Mouse (Mus musculus) kidney, postnatal 36 days (tissue): ENCODE results near the gene Wwtr1.

Experiments
- DNase-seq, 2 experiments: peaks; one replicate each; pipeline ENCODE4 v3.0.0; 2021 to 2022; ENCODE audit warnings: mixed read lengths in 2 of 2

The Wwtr1 gene

DNA sequence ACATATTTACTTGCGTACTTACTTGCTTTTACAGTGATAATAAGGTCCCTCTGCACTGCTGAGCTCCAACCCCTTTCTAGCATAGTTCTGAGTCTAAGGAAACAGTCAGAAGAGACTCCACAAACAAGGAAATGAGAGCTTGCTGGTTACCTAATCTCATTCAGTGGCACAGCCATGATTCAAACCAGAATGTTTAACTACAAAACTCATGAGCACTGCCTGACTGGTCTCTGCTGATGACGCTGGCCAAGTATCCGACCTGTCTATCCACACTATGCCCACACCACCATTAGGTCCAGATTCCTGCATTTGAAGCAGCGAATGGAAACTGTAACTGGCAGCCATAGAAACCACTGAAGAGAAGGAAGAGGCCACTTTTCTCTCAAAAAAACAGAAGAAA lies 18.3 kb downstream of the Wwtr1 start:
- no peak for DNase-seq

DNA sequence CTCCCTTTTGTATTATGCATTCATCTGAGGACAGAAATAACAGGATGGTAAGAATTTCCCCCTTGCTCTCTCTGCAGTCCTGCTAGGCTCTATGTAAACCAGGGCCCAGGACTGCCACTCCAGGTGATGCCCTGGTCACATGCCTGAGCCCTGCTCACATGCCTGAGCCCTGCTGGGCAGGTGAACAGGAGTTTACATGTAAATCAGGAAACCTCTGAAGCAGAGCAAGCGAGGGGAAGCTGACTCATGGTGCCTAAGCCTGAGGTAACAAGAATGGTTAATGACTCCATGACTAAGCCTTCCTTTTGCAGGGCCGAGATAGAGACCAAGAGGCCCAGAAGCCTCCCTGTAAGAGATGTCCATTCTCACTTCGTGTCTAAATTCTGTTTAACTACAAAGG lies 20.1 kb downstream of the Wwtr1 start:
- DNase-seq, result peak; percentile 71 to 84

DNA sequence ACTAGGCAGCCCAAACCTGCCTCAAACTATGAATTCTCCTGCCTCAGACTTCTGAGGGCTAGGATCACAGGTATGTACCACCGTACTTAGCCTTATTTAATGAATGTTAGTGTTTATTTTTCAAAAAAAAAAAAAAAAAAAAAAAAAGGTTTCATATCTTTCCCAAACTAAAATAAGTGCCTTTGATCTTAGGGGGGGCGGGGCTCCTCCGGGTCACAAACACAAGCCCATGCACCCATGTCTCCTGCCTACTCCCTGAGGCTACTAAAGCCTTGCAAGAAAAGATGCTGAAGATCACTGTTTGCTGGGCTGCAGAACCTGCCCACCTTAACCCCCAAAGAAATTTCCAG lies 20.8 kb downstream of the Wwtr1 start:
- DNase-seq, result no peak

DNA sequence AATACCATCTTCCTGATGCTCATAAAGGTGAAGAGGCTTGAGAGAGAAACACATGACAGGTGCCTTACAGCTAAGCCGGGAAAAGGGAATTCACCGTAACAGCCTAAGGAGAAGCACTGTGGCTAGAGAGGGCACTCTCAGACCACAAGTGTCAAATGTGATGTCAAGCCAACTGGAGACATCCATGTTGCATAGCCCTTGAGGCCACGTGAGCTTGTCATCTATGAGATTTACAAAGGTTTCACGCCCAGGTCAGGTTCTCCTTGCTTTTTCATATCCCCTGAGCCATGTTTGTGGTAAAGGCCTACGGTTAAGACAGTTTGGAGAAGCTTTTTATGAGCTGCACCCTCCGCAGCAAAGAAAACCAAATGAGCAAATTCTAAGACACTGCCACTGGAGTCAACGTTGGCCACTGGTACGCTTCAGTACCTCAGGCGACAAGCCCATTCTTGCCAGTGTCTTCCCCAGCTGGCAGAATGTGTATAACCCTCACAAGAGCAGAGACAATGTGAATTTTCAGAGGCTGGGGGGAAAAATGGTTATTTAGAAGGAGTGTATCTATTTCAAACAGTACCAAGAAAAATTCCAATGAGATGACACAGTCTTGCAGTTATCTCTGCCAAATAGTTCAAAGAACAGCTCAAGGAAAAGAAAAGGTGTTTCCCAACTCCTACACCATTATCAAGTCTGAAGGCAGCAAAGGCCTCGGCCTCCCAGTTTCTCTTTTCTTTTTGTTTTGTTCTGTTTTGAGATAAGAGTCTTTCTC lies 21.4 kb downstream of the Wwtr1 start:
- no peak for DNase-seq

DNA sequence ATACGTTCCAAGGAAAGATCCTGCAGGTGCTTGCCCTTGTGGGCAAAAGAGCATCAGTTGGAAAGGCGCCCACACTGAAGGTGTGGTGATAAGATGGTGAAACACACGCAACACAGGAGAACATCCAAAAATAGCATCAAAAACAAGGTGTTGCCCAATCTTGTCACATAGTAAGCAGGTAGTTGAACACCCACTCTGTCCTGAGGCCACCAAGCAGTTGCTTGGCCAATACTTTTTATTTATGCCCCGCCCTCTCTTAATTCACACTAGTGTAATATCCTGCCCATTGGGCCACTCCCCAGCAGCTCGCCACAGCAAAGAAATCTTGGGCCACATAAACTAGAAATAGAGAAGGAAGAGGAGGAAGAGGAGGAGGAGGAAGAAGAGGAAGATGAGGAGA lies 22.6 kb downstream of the Wwtr1 start:
- DNase-seq, result no peak

DNA sequence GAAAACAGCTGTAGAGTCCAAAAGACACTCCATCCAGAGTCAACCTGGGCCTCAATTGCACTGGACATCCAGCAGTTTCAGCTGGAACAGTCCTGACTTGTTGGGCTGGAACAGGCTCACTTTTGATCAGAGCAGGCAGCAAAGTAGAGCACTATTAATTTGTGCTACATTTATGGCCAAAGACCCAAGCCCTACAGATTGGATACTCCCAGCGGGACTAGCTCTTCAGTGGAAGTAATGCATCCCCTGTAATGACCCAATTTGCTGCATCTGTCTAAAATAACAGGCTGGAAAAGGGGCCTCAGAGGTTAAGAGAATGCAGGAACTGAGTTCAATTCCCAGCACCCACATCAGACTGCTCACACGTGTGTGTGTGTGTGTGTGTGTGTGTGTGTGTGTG lies 24.5 kb downstream of the Wwtr1 start:
- DNase-seq, result no peak

DNA sequence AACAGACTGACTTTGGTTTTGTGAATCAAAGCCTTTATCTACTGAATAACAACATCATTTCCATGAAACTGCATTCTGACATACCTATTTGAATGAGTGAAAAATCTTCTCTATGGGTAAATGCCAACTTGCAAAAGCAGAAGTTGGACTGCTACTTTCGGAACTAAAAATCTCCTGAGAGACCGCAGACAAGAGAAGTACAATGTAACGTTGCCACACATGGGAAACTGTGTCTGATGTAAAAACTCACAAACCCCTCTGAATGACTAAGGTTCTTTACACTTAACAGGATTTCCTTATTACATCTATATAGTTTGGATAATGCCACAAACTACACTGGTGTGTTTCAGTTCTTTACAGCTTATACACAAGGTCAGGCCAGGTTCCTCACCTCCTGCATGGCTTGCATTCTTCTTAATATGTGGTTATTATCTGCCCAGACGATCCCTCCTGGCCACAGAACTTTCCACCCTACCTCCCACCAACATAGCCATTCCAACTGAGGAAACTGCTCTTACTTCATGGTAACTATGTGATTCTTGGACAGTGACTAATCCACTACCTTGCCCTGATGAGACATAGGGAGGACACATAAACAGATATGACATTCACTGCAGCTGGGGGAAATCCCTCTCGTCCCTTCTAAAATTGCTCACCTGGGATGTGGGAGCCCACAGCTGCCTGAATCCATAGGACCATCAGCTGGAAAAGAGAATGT lies 25.1 kb downstream of the Wwtr1 start:
- no peak for DNase-seq

DNA sequence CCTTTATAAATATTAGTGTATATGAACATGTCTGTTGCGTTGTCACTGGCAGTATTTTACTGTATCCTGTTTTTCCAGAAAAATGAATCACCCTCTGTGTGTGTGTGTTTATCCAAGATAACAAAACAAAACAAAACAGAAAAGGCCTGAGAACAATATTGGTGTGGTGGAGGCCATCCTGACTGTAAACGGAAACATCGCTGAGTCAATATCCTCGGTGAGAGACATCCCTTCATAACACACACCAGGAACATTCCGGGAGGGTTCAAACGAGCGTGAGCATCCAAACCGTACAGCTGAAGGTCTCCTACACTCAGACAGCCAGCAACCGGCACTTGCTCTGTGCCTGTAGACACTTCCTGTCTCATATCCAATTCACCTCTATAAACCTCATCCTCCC lies 31.6 kb downstream of the Wwtr1 start:
- DNase-seq, result peak; percentile 34 to 58

DNA sequence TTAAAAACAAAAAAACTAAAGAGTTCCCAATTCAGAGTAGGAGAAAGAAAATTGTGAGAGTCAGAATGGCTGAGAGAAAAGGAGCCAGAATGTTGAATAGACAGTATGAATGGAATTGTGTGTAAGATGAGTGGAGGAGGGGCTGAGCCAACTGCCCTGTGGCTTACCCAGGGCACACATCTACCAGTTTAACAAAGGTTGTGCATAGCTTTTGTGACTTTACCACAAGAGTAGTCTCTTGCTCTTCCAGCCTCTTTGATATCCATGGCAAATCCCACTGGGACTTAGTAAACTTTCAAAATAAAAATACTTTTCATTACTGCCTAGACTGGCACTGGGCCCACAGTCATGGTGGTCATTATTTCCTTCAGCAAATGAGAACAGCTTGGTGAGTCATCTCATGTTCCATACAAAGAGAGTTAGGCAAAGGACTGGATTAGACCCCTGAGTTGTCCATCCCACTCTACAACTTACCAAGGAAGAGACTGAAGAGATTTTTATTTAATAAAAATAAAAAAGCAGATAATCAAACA lies 32.8 kb downstream of the Wwtr1 start:
- DNase-seq, result no peak

DNA sequence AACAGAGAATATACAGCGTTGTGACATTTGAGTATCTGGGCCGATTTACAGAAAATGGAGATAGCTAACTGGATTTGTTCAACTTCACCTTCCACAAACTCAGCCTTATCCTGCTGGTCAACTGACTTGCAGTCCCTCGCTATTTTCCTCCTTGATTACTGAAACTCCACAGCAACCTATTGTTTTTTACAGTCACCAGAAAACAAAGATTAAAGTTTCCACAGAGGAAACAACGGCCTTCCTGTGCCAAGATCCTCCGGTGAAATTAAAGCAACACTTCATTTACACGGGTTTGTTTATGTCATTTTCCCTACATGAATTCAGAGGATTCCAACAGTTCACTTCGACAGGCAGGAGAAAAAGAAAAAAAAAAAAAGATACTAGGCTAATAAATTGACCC lies 34.5 kb downstream of the Wwtr1 start:
- DNase-seq, result no peak

DNA sequence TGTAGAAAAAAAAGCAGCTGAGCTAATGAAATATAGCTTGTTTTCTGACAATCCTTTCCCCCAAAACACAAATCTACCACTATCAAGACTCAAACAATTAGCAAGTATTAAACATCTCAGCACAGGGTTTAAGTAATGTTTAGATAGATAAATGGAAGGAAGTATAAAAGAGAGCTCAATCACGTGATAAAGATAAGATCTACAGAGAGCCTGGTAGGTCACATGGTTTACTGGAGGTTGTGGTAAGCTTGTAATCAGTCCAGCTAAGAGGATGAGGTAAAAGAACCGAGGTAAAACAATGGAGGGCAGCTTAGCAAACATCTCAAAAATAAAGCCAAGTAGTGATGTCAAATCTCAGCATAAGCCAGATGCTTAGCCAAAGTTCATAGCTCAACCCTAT lies 35.2 kb downstream of the Wwtr1 start:
- no peak for DNase-seq

DNA sequence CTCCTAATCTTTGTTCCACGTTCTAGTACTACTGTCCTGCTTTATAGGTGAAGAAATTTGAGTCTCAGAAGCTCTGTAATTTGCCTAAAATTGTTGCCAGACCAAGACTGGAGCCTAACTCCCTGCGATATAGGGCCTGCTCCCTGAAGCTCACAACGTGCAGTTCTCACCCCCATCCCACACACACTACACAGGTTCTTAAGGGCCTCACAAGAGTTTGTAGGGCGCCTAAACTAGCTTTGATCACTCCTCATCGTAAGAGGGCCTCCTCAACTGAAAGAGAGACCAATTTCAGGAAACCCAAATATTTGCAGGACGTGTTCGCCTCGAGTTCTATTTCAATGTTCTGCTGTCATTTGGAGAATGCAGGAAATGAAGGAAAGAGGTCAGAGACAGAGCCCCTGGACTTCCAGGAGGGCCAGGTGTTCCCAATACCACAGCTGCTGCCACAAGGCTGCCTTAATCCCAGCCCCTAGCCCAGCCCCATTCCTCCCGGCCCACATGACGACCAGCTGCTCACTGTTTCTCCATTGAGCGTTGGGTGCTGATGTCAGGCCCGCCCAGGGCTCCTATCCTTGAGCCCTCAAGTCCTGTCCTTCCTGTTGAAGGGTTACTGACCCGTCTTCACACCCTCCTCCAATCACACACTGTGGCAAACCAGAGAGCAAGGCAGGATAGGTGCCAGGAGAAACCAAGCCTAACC lies 40.1 kb downstream of the Wwtr1 start:
- DNase-seq, result no peak

DNA sequence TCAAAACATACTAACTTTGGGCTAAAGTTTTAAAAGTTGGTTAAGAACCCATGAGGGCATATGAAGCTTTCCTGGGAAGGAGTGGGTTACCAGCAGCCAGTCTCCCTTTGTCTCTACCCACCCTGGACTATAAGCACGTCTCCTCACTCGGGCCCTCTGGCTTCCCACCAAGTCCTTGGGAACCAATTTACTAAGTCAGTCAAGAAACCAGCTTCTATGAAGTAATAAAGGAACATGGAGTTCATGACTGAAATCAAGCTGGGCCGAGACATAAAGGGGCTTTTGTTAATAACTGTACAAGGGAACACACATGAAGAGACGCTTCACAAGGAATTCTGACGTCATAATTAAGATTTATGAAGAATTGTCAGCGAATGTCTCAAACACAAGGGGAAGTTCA lies 41.3 kb downstream of the Wwtr1 start:
- no peak for DNase-seq

DNA sequence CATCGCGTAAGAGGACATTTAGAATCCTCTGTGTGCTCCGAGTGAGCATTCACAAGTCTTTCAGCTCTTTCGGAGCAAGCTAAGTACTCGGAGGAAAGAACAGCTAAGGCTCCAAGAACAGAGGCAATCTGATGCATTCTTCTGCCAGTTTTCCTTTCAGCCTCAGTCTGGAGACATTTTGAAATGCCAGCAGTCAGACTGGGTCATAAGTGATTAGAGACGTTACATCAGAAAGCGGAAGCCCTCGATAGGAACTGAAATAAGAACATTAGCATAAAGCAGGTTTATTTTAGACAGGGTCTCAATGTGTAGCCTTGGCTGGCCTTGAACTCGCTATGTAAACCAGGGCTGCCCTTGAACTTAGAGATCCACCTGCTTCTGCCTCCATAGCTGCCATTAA lies 41.8 kb downstream of the Wwtr1 start:
- DNase-seq, result no peak

DNA sequence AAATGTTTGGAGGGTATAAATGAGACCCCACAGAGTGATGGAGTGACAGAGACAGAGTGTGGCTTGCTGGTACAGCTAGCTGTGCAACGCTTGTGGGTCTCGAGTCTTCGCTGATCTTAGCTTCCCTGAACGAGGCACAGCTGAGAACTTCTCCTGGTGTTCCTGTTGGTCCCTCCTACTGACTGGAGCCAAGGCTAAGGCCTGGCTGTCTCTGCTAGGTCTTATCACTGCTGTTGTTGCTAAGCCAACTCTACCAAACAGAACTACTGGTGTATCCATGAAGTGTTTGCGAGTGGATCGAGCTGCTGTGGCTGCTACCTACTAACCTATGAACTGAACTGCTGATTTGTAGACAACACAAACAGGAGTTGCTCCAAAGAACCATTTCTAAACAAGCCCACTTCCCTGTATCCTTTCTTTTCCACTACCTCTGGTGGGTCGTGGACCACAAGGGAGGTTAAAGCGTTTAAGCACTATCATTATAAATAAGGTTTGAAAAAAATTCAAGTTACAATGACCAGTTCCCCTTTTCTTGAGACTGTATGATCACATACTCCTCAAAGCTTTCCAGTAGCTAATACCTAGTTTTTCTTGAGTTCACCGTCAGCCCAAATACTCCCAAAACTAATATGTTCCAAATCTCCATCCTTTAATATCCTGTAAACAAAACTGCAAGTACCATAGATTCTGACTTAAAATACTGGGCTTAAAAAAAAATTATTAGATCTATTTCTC lies 42.6 kb downstream of the Wwtr1 start:
- no peak for DNase-seq

DNA sequence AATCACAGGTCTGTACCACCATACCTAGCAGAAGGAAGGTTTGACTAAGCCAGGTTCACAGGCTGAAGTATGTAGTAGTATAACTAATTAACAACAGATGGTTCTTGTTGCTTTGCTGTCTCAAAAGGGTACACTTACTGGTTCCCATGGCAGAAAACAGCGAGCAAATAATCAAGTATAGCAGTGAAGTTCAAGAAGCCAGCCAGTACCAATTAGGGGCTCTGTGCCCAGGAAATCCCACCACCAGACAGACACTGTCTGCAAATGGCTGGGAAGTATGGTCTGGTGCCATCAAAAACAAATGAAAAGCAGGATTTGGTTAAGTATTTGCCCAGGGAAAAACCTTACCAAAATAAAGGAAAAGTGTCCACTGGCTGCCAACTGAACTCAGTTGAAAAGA lies 44.9 kb downstream of the Wwtr1 start:
- DNase-seq, result no peak

DNA sequence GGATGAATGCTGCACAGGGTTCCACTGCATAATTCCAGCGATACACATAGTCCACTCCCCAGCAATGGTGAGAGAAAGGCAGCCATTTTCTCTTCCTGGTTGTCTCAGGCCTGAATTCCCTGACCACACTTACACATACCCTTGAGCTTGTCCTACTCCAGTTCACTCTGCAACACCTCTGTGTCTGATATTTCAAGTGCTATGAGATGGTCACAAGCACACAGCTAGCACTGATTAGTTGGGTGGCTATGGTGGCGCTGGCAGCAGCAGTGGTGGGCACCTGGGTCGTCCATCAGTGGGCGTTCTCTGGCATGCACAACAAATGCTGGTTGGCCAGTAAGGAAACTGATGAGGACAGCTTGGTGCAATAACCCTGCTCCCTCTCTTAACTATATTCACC lies 45.5 kb downstream of the Wwtr1 start:
- DNase-seq, result no peak

DNA sequence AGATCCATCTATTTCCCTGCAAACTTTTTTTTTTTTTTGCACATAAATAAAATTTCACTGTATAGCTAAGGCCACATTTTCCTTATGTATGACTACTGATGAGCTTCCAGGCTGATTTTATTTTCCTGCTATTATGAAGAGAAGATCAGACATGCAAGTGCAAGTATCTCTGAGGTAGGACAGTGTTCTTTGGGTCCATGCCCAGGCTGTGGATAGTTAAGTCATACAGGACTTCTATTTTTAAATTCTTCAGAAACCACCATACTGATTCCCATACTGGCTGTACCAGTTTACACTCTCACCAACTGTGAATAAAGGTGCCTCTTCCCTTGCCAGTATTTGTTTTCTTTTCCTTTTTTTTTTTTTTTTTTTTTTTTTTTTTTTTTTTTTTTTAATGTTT lies 48.6 kb downstream of the Wwtr1 start:
- DNase-seq, result no peak

DNA sequence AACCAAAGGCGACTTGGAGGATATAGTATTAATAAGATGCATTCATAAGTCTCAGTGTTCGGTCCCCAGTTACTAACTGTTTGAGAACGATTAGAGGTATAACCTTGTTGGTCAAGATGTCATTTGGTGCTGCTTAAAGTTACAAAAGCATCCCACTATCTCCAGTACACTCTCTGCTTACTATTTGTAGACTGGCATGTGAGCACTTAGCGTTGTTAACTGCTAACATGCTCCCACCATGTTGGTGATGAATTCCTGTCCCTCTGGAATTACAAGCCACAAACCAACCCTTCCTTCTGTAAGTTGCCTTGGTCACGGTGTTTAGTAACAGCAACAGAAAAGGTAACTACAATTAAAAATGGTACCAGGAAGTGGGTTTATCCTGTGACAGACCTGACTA lies 52.6 kb downstream of the Wwtr1 start:
- no peak for DNase-seq

DNA sequence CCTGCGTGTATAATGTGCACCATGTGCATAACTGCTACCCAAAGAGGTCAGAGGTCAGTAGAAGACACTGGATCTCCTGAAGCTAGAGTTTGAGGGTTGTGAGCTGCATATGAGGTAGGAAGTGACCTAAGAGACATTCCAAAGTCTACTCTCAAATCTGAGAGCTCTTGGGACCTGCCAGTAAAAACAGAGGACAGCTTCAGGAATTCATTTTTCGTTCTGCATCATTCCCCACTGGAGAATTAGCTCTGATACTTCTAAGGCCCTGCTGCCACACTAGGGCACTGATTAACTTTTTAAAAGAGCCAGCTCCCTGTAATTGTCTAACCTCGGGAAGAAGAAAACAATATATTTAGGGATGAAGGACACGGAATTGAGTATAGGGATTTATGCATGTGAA lies 53.8 kb downstream of the Wwtr1 start:
- peak in 1 of 2 experiments; percentile 22 for DNase-seq

DNA sequence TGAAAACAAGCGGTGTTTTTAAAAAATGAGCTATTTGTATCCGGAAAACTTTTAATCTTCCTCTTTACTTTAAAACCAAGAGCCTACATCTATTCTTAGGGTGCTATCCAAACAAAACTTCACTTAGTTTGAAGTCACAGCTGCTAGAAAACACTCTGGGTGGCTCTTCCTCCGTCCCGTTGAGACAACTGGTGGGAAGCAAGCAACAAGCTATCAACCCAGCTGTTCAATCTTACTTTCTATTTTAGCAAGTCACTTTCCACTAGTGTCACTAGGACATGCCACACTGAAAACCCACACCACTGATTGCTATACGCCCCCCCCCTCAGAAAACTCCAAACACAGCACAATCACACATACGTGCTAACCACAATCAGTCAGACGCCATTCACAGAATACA lies 55.7 kb downstream of the Wwtr1 start:
- DNase-seq, result no peak

DNA sequence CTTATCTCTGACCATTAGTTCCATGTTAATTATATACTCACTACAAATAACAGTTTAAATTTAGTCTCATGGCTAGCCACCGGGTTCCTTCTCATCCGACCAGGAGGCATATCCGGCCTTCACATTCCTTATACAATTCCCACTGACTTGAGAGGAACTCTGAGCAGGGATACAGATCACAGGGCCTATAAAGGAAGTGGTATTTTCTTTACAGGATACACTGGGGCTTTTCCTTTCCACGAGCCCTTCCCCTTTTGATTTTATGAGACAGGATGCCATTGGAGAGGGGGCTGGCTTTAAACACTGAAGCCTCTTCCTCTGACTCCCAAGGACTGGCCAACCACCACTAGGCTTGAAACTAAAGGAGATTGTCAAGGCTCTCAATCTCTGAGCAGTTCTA lies 59.6 kb downstream of the Wwtr1 start:
- peak in 1 of 2 experiments; percentile 56 for DNase-seq

DNA sequence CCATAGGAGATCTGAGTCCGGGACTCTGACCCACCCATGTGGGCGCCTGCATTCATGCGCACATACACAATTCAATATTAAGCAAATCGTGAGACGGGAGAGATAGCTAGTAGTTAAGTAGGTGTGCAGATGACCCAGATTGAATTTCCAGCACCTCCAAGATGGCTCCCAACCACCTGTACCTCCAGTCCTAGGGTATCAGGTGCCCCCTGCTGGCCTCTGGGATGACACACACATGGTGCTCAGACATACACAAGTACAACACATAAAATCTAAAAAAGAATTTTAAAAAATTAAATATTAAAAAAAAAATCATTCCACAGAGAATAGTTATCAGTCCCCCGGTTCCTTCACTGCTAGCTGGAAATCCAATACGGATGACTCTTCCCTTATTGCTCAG lies 60.7 kb downstream of the Wwtr1 start:
- no peak for DNase-seq
